Mouse (Mus musculus): Measurements from ENCODE around the gene Asic5. TPM values are rescaled to one million over a fixed set of nuclear protein-coding genes. Genes with fewer than 3 reads are reported as not detected.

The Asic5 gene
- polyA plus RNA-seq, 1 experiment from 2014 or later = not detected

DNA sequence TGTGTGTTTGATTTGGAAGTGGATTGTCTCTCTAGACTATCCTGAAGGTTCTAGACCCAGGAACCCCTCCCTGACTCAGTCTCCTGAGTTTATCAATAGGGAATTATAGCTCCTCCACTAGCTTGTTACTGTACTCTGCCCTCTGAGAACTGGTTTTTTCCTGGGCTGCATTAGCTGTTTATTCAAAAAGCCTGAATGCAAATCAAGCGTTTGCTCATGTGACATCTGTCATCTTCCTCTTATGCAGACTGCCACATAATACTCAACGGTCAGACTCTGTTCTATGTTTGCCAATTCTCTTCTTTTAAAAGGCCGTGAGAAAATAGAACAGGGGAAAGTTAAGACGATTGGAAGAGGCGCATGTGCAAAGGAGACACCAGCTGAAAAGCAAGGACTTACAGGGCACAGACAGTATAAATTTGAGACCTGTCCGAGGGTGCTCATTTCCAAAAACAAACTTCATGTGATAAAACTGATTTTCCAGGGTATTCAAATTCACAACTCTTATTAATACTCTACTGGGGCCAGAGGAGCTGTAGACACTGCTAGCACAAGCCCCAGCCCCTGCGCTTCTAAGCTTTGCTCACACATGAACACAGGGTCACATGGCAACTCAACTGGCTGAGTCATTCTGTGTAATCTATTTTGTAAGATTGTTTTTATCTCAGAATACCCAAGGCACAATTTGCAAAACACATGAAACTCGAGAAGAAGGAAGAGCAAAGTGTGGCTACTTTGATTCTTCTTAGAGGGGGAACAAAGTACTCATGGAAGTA lies 1.2 kb downstream of the Asic5 start:
- ATAC-seq (ENCODE audit: insufficient read depth) (no peak), DNase-seq (no peak)
- Histone ChIP-seq H3K4me2 (no peak overlapping the region), H3K4me1 (ENCODE audit: insufficient read depth) (no peaks in the 10 kb centered on the region), H3K27ac (ENCODE audit: low read depth) (no peak overlapping the region), H3K4me3 (ENCODE audit: low read depth, low read length) (no peak overlapping the region), H3K9me3 (ENCODE audit: low read depth, low read length) (no peaks in the 10 kb centered on the region), H3K36me3 (ENCODE audit: insufficient read depth) (no peaks in the 10 kb centered on the region), H3K9ac (no peak overlapping the region), H3K27me3 (ENCODE audit: insufficient read depth, low read length) (no peaks in the 10 kb centered on the region)
- WGBS = 71% methylated on average over 8 of the region's 8 CpGs
- TF ChIP-seq CTCF (IDR thresholded peaks at IDR 0.05; ENCODE audit: low read depth) = no peak

DNA sequence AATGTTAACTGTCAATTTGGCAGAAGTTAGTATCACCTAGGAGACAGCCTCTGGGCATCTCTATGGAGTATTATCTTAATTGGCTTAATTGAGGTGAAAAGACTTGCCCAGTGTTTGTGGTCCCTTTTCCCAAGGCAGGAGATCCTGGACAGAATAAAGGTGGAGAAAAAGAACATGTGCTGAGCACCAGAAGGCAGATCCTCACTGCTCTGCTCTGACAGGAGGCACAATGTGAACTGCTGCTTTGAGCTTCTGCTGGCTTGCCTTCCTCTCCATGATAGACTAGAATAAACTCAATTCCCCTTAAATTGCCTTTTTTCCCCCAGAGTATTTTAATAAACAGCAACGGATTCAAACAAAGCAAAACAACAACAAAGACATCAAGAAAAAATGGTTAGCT lies 3.0 kb downstream of the Asic5 start:
- DNase-seq (no peak), ATAC-seq (ENCODE audit: insufficient read depth) (no peak)
- Histone ChIP-seq H3K27ac (ENCODE audit: low read depth) (no peak overlapping the region), H3K4me2 (no peak overlapping the region), H3K4me1 (ENCODE audit: insufficient read depth) (no peaks in the 10 kb centered on the region), H3K27me3 (ENCODE audit: insufficient read depth, low read length) (no peaks in the 10 kb centered on the region), H3K9ac (no peak overlapping the region), H3K36me3 (ENCODE audit: insufficient read depth) (no peaks in the 10 kb centered on the region), H3K9me3 (ENCODE audit: low read depth, low read length) (no peaks in the 10 kb centered on the region), H3K4me3 (ENCODE audit: low read depth, low read length) (no peak overlapping the region)
- TF ChIP-seq CTCF (IDR thresholded peaks at IDR 0.05; ENCODE audit: low read depth) = no peak
- 56% methylated on average over 1 of the region's 1 CpGs for WGBS

DNA sequence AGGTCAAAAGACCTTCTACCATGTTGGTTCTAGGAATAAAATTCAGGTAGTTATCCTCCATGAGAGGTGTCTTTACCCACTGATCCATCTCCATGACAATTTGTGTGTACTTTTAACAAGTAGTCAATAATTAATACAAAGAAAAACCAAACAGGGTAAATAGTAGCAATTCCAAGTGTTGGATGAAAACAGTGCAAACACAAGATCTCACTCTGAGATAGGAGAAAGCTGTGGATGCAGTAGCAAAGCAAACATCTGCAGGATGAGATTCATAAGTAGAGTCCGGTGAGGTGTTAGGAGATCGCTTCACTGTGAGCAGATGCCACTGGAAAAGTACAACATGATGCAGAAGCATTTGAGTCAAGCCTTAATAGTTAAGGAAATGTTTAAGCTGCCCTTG lies 4.0 kb downstream of the Asic5 start:
- Histone ChIP-seq H3K4me1 (ENCODE audit: insufficient read depth) (no peaks in the 10 kb centered on the region), H3K4me3 (ENCODE audit: low read depth, low read length) (no peak overlapping the region), H3K36me3 (ENCODE audit: insufficient read depth) (no peaks in the 10 kb centered on the region), H3K27ac (ENCODE audit: low read depth) (no peak overlapping the region), H3K9ac (no peak overlapping the region), H3K9me3 (ENCODE audit: low read depth, low read length) (no peaks in the 10 kb centered on the region), H3K27me3 (ENCODE audit: insufficient read depth, low read length) (no peaks in the 10 kb centered on the region), H3K4me2 (no peak overlapping the region)
- ATAC-seq (ENCODE audit: insufficient read depth) = no peak
- no peak for TF ChIP-seq CTCF (IDR thresholded peaks at IDR 0.05; ENCODE audit: low read depth)
- DNase-seq = no peak
- 76% methylated on average over 2 of the region's 2 CpGs for WGBS

DNA sequence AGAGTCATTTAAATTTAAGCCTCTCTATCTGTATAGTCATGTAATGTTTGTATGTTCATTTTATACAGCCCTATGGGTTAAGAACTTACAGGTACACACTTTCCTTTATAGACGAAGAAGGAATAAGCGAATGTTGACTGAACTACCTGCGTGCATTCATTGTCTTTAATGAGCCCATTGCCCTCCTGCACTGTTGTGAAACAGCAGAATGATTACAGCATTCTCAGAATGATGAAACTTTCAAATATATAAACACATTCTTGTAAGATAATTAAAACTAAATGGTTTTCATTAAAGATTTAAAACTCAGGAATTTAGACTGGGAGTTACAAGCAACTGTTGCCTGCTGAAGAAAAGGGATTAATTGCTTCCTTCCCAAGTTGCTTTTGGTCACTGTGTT lies 5.5 kb downstream of the Asic5 start:
- H3K27me3 ChIP-seq (ENCODE audit: insufficient read depth, low read length) = no peaks in the 10 kb centered on the region
- H3K27ac ChIP-seq (ENCODE audit: low read depth) = no peak overlapping the region
- no peaks in the 10 kb centered on the region for H3K9me3 ChIP-seq (ENCODE audit: low read depth, low read length)
- DNase-seq = no peak
- 97% methylated on average over 3 of the region's 3 CpGs for WGBS
- no peaks in the 10 kb centered on the region for H3K4me1 ChIP-seq (ENCODE audit: insufficient read depth)
- H3K4me2 ChIP-seq = no peak overlapping the region
- no peak for ATAC-seq (ENCODE audit: insufficient read depth)
- H3K4me3 ChIP-seq (ENCODE audit: low read depth, low read length) = no peak overlapping the region
- no peak for TF ChIP-seq CTCF (IDR thresholded peaks at IDR 0.05; ENCODE audit: low read depth)
- no peak overlapping the region for H3K9ac ChIP-seq
- H3K36me3 ChIP-seq (ENCODE audit: insufficient read depth) = no peaks in the 10 kb centered on the region

DNA sequence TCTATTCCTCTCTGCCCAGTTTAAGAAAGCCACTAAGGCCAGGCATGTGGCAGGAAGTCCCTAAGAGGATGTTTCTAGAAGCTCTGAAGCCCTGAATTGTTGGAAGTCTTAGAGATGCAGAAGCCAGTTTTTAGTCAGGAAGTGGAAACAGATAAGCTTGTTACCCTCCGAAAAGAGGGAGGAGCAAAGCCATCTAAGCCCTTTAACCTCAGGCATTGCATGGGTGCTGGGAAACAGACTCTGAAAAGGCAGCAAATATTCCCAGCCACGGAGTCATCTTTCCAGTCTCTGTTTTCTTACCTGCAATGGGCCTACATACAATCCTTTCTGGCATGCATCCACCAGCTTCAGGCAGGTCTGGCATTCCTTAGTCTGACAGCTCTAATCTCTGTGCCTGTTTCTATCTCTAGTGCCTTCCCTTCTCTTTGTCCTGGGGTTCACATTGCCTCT lies 7.6 kb downstream of the Asic5 start:
- Histone ChIP-seq H3K4me1 (ENCODE audit: insufficient read depth) (no peaks in the 10 kb centered on the region), H3K4me3 (ENCODE audit: low read depth, low read length) (no peak overlapping the region), H3K27me3 (ENCODE audit: insufficient read depth, low read length) (no peaks in the 10 kb centered on the region), H3K4me2 (no peak overlapping the region), H3K36me3 (ENCODE audit: insufficient read depth) (no peaks in the 10 kb centered on the region), H3K9ac (no peak overlapping the region), H3K27ac (ENCODE audit: low read depth) (0 out of 2 replicates have a peak overlapping the region, but pooled peaks have one; percentile 10), H3K9me3 (ENCODE audit: low read depth, low read length) (no peaks in the 10 kb centered on the region)
- no peak for TF ChIP-seq CTCF (IDR thresholded peaks at IDR 0.05; ENCODE audit: low read depth)
- DNase-seq (no peak), ATAC-seq (ENCODE audit: insufficient read depth) (no peak)
- WGBS = 21% methylated on average over 2 of the region's 2 CpGs

DNA sequence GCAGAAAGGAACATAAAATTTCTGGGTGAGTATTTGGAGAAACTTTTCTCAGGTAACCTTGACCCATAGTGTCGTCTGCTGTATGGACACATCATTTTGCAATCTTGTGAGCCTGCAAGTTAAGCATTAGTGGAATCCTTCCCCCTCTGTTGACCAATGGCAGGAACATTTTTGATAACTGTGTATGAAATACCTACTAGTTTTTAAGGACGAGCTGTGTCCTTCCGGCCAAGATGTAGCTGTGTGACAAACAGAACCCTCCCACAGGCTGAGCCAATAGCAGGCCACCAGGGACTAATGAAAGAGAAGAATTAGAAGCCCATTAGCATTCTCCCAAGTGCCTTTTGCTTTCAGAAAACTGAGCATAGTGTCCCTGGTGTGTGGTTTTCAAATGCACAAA lies 8.4 kb downstream of the Asic5 start:
- 59% methylated on average over 3 of the region's 3 CpGs for WGBS
- H3K36me3 ChIP-seq (ENCODE audit: insufficient read depth) = no peaks in the 10 kb centered on the region
- H3K9me3 ChIP-seq (ENCODE audit: low read depth, low read length) = no peaks in the 10 kb centered on the region
- no peak overlapping the region for H3K4me3 ChIP-seq (ENCODE audit: low read depth, low read length)
- no peak overlapping the region for H3K9ac ChIP-seq
- H3K4me1 ChIP-seq (ENCODE audit: insufficient read depth) = no peaks in the 10 kb centered on the region
- no peak for TF ChIP-seq CTCF (IDR thresholded peaks at IDR 0.05; ENCODE audit: low read depth)
- H3K27me3 ChIP-seq (ENCODE audit: insufficient read depth, low read length) = no peaks in the 10 kb centered on the region
- DNase-seq (no peak), ATAC-seq (ENCODE audit: insufficient read depth) (no peak)
- H3K4me2 ChIP-seq = no peak overlapping the region
- H3K27ac ChIP-seq (ENCODE audit: low read depth) = no peak overlapping the region

DNA sequence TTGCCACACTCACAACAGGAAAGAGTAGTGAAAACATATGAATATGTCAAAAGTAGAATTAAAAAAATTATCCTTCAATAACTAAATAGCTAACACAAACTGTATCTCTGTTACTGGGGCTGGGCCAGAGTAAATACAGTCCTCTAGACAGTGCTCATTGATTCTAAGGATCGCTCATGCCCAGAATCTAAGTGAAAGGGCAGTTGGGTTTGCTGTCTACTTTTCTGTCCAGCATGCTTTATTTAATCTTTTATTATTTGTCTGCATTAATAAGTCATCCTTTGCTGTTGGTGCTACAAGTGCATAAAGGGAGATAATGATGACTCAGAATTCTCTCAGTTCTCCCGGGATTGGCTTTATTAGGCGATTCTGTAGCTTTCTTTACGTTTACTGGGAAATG lies 13.3 kb downstream of the Asic5 start:
- H3K27ac ChIP-seq (ENCODE audit: low read depth) = no peak overlapping the region
- no peaks in the 10 kb centered on the region for H3K4me1 ChIP-seq (ENCODE audit: insufficient read depth)
- ATAC-seq (ENCODE audit: insufficient read depth) (no peak), DNase-seq (no peak)
- no peak for TF ChIP-seq CTCF (IDR thresholded peaks at IDR 0.05; ENCODE audit: low read depth)
- no peaks in the 10 kb centered on the region for H3K36me3 ChIP-seq (ENCODE audit: insufficient read depth)
- WGBS = 38% methylated on average over 4 of the region's 4 CpGs
- H3K4me3 ChIP-seq (ENCODE audit: low read depth, low read length) = no peak overlapping the region
- H3K4me2 ChIP-seq = no peak overlapping the region
- H3K9ac ChIP-seq = no peak overlapping the region
- no peaks in the 10 kb centered on the region for H3K27me3 ChIP-seq (ENCODE audit: insufficient read depth, low read length)
- no peaks in the 10 kb centered on the region for H3K9me3 ChIP-seq (ENCODE audit: low read depth, low read length)
